Mouse (Mus musculus) thymus, postnatal 0 days (tissue): ENCODE measurements around the gene Eml5. TPM values are rescaled to one million over a fixed set of nuclear protein-coding genes. Genes with fewer than 3 reads are reported as not detected.
A peak's percentile ranks its signal among the peaks of the same experiment; 100 is the strongest.

Experiments used
- DNase-seq: peaks from one replicate; pipeline ENCODE4 v3.0.0-alpha.2; 2015; ENCODE audit warnings: low spot score
- polyA plus RNA-seq: library from polyadenylated mRNA; unstranded; fragments of >200 nt; fragmentation: Nextera tagmentation; extraction: Ambion mirVana; gene quantifications from 2 replicates; pipeline ENCODE4 v1.2.1, GENCODE M21; 2015

The Eml5 gene
- polyA plus RNA-seq, 1 experiment from 2014 or later, result 4.7 TPM

DNA sequence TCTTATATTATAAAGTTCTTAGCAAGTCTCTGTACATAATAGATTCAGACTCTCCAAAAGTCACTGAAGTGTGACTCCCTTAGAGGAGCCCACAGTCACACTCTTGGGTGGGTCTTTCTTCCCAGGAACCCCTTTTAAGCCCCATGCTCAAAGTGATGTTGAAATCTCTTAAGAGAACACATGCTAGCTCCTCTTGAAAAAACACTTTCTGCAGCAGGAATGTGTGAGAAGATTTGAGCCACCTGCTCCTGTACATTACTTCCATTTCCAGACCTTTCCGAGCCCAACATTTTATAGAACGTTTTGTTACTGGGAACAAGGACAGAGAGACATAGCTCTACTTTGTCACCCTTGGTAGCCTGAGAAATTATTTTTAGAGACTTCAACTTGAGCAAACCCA lies 66.4 kb downstream of the Eml5 start:
- DNase-seq, result no peak

DNA sequence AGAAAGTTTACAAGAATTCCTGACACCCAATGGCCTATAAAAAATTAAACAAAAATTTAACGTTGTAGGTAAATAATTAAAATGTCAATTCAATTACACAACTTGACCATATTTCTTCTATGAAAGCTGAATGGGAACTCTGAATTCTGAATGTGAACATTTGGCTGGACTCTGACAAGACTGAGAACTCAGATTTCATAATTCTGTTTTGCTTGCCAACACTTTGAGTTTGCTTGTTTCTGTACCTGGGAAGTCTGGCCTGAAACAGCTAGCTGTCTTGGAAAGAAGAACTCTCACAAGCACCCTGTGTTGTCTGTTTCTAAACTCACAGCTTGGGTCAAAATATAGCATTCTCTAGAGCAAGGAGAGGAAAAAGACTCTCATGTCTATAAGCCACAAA lies 67.4 kb downstream of the Eml5 start:
- DNase-seq, result no peak

DNA sequence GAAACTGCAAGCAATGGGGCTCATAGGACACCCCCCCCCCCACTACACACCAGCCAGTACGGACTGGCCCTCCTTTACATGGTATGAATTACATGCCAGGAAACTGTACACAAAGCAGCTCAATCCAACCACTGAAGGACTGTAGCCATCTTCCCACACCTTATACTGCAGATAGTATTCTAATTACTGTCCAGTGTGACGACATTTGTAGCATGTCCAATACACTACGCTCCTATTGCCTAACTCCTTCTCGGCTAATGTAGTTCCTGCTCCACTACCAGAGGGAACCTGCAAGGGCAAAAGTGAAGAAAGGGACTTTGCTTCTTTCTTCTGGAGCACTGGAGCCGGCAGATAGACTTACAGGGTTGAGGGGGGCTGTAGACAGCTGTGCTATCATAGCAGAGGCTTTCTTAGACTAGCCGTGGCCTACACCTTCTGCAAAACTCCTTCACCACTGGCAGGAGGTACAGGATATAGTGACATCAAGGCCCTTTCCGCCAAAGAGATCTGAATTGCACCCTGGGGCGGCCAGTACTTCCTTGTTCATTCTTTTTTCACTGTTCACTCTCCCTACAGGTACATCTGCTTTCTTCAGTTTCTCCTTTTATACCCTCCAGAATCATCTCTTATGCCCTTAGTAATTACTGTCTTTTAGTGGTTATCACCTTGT lies 68.2 kb downstream of the Eml5 start:
- DNase-seq, result no peak

DNA sequence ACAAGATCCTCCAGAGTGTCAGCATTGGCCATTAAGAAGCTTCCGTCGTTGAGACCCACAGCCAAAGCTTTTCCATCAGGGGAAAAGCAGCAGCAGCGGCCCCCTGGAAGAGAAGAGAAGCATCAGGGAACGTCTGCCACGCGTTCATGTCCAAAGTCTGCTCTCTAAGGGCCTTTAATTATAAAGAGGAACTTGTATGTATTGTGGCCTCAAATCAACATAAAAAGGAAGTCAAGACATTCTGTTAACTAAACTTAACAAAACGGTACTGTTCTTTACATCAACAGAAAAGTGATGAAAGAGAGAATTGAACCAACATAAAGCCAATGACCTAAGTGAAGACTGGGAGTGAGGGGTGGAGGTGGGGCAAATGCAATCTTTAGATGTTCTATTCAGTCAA lies 70.2 kb downstream of the Eml5 start:
- DNase-seq, result no peak

DNA sequence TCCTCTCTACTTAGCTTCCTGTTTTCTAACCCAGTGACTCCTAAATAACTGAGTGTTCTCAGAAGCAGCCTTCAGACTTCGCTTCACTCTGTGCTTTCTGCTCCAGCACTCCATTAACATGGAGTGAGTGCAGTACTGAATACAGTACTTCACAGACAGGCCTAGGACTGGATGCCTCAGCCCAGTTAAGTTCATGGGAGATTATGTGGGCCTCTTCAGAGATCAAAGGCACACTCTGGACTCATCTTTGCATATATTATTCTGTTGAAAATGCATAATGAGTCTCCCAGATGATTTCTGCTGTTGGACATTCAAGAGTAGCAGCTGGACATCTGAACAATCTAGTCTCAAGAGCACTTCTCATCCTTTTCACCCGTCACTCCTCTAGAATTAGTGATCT lies 80.5 kb downstream of the Eml5 start:
- no peak for DNase-seq

DNA sequence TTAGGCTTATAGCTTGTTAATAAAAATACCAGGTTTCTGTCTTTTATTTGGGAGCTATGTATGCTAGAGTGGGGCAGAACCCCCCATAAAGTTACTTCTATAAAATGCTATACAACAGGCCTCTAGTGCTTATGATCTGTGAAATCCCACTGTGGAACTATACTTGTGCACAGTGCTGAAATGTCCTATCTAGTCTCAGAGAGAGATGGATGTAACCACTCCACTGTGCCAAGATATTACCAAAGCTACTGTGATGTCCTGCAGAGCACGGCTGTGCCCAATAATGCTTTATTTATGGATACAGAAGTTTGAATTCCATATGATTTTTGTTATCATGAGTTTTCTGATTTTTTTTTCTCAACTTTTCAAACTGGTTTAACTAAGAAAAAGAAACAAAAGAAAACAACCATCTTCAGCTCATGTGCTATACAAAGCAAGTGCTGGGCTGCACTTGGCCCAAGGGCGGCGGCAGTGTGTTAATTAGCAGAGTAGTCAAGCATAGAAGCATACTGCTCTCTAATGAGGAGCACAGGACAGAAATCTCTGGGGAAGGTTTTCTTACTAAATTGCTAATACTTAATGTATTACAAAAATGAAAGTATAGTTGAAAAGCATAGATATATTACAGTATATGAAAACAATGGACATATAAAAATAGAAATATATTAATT lies 97.1 kb downstream of the Eml5 start:
- DNase-seq, result no peak

DNA sequence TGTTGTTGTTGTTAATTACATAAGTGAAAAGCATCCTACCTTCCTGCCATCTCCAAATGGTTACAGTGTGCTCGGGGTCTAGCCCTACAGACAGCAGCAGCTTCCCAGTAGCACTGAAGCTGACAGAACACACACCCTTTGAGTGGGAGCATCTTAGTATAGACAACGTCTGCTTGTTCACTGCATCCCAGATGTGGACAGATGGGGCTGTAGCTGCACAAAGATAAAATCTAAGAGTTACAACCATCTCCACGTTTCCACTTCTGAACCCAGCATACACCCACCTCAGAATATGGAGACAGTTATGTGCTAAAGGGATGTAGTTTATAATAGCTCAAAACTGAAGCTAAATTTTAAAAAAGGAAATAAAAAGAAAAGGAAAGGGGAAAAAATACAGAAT lies 99.0 kb downstream of the Eml5 start:
- DNase-seq, result no peak

DNA sequence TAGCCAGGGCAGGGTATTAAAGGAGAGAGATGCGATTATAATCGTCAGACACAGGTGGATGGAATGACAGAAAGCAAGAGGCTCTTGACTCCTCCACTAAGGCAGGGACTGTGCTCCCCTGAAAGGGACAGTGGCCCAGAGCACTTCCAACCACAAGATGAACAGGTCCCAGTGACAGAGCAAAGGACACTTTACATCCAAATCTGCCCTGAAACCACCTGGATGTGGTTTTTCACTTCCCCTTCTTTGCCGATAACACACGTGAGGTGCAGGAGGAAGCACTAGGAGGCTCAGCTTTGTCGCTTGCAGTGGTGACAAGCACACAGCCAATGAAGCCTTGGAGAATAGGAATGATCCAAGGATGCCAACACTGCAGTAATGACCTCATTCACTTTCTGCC lies 101.0 kb downstream of the Eml5 start:
- DNase-seq, result peak; percentile 44

DNA sequence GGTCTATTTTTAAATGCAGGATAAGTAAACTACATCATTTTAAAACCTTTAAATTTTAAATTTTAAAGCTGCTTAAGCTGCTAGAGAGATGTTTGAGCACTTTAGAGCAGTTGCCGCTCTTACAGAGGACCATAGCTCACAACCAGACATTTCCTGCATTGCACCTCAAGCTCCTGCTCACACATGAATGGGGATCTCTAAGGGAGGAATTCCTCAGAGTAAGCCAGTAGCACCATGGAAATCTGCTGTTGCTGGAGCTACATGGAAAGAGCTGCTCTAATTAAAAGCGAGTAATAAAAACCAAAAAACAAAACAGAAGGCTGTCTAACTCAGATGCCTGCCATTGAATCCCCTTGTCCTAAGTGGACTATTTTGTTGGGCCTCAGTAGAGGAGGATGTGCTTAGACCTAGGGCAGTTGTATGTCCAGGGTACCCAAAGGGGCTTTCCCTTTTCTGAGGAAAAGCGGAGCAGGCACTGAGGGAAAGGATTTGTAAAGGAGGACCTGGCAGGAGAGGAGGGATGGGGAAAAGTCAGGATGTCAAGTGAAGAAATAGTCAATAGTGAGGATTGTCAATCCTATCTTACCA lies 105.5 kb downstream of the Eml5 start:
- no peak for DNase-seq

DNA sequence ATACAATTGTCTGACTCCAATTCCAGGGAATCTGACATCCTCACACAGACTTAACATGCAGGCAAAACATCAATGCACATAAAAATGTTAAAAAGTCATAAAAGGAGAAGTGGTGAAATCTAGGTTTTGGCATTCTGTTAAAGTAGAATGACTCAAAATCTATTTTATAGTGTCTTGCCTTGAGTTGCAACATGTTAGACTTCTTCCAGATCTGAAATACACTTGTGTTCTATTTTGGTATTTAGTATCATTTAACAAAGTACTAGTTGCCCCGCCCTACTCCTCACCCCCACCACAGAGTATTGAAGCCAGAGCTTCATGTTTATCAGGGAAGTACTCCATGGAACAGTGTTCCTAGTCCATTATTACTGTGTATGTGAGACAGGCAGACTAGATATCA lies 117.0 kb downstream of the Eml5 start:
- no peak for DNase-seq

DNA sequence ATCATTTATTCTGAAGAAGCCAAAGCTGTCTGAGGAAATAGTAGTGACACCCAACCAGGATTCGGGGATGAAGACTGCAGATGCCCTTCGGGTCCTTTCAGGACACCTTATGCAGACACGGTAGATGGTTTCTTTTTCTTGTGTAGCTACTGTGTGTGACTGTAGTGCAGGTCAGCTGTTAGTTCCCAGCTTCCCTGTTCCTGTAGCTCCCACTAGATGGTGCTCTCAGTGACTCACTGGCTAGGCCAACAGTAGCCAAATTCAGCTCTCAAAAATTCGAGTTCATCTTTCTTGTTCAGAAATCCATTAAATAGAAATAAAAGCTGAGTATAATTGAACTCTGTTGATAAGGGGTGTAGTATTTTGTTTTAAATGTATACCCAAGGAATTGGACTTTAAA lies 122.1 kb downstream of the Eml5 start:
- peak; percentile 20 for DNase-seq

DNA sequence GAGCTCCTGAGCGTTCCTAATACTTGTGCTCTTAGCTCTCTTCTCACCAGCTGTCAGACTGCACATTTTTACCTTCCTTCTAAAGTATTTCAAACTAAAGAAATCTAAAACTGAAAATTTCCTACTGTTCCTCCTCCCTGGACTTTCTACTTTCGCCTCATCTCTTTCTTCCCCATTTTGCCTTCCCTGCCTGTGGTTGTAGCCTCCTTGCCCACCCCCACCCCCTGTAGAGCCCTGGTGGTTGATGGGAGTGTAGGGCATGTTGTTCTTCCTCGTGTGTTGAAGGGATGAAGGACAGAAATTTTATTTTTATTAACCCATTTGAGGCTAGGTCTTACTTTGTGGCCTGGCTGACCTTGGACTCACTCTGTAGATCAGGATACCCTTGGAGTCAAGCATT lies 123.8 kb downstream of the Eml5 start:
- no peak for DNase-seq

DNA sequence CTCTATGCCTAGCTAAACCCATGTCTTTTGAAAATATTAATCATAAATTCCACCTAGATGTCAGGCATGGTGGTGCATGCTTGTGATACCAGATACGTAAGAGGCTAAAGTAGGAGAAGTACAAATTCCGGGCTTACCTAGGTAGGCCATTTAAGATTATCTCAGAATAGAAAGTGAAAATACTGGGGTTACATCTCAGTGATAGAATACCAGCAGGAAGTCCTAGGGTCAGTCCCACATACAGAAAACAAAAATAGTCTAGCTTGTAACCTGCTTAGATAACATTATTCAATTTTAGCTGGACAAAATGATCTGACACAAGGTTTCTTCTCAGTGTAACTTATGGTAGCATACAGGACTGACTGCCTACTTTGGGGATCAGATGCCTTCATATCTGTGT lies 135.0 kb downstream of the Eml5 start:
- no peak for DNase-seq

DNA sequence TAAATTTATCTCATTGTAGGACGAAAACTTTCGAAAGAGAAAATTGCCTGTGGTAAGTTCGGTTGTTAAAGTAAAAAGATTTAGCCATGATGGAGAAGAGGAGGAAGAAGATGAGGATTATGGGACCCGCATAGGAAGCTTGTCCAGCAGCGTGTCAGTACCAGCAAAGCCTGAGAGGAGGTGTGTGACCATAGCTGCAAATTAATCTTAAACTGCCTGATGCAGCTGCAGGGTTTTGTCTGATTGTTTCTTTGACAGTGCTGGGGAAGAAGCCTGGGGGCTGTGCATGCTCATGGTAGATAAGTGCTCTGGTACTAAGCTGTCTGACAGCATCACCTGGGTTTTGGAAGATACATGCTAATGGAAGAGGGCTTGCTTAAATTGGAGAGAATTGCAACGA lies 141.6 kb downstream of the Eml5 start:
- no peak for DNase-seq

DNA sequence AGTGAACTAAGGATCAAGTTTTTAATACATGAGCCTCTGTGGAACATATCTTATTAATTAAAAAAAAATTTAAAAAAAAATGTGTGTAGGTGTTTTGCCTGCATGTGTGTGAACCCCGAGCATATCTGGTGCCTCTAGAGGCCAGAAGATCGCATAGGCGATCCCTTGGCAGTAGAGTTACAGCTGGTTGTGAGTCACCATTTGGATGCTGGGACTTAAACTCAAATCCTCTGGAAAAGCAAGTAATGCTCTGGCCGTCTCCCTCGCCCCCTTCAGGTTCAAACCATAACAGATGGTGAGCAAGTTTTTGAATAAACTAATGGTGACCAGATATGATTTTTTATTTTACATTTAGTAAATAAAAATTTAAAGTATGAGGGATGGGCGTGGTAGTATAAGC lies 143.6 kb downstream of the Eml5 start:
- no peak for DNase-seq

DNA sequence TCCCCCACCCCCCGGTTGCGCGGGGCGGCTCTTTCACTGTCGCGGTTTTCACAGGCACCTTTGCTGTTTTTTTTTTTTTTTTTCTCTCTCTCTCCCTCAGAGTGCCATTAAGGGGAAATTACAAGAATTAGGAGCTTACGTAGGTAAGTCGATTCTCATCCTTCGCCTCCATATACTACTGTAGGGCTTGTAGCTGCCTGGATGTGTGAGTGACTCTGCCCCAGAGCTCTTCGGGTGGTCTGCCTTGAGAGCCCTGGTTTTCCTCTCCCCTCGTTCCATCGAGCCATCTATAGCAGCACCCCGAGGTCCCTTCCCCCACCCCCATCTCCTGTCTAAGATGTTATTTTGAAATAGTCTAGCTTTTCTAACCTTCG lies 153.9 kb downstream of the Eml5 start:
- DNase-seq, result peak; percentile 46

DNA sequence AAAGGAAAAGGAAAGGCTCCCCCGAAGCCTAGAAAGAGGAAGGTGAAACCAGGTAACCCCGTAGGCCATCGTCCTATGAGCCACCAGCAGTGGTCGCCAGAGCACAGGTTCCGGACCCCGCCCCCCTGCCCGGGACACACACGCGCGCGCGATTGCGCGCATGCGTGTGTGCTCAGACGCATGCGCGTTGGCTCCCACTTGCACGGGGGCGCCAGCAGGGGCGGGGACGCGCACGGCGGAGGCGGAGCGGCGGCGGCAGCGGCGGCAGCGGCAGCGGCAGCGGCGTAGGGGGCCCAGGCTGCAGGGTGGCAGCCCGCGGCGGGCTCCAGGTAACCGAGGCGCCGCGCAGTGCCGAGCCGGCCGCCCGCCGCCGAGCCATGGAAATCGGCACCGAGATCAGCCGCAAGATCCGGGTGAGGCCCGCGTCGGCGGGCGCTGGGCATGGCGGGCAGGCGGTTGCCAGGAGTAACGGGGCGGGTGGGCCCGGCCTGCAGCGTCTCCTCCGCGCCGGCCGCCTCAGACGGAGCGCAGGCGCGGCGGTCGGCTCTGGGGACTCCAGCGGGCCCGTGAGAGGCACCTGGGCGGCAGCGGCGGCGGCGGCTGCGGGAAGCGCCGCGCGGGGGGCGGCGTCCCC lies 154.4 kb downstream of the Eml5 start, which contains the start of gene Zc3h14:
Gene Zc3h14, plus strand, starts transcription at position 219 of the 634 bp plus-strand sequence.
- peak; percentile 96 for DNase-seq

DNA sequence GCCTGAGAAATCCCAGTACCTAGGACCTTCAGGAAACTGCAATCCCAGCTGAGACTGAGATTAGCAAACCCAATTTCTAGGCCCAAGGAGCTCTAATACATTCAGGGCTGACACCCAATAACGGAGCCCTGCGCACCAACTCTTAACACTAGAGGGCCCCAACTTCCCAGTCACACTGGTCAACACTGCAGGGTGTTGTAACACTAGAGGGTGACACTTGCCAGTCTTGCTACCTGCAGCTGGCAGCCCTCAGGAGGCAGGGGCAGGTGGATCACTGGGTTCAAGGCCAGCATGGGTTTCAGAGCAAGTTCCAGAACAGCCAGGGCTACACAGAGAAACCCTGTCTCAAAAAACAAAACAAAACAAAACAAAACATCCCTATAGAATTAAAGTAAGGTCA lies 155.2 kb downstream of the Eml5 start:
- peak; percentile 57 for DNase-seq

DNA sequence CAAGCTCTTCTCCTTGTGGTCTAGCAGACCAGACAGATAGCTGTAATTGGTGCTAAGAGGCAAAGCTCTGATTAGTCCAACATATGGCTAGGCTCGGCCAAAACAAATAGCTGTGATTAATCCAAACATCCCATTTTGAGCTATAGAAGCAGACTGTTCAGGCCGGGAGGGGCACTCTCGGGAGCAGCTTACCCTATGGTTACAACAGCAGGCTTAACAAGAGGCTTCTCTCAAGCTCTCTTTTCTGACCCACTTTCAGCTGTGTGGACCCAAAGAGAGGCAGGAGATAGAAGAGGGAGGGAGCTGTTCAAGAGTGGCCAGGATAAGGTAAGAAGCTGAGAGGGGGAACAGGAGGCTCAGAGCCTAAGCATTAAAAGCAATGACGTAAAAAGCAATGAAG lies 155.7 kb downstream of the Eml5 start:
- DNase-seq, result no peak

DNA sequence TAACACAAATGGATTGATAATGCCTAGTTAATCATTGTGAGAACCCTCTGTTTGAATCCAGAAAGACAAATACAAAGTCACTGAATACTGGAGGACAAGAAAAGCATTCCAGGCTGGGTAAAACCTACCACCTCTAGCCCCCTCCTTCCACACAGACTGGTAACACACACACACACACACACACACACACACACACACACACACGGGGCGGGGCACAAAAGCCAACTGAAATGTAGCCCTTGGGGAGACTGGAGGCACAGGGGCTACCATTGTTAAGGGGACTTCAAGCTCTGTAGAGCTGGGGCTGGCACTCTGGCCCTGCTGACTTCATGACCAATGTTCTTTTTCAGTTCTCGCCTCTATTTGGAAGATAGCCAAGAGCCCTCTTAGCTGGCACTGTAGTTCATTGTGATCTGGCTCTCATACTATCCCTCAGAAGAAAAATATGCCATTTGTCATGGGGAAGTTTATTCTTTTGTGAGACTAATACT lies 160.2 kb downstream of the Eml5 start:
- DNase-seq, result no peak

DNA sequence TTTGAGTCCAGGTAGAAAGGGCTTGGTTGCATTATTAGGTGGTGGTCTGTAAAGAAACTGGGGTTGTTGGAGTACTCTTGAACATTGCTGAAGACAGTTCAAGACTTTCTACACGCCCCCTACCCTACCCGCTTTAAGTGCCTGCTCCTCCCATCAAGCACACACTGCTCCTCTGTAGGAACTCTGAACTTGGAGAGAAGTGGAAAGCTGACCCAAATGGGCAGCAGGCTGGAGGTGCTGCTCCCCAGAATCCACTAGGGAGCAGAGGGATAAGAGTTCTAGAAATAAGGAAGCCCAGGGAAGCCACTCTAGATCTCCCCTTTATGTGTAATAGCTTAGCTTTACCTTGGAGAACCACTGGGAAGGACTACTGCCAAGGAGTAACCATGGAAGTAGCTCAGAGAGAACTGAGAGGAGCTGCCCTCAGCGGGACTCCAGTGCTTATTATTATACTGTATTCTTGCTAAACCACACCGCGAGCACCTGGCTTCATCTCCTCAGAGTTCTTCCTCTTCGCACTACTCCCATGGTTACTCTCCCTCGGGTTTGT lies 163.4 kb downstream of the Eml5 start:
- DNase-seq, result no peak
